Mouse (Mus musculus) urinary bladder, adult 18-20 months (tissue): ENCODE measurements around the gene Apol11a.
A peak's percentile ranks its signal among the peaks of the same experiment; 100 is the strongest.
"Not testable (repeated sequence)": the region's sequence is repeated elsewhere in the genome, so short reads cannot be mapped to it uniquely, and the experiment has no call there.

Experiments used
- DNase-seq, 2 experiments: peaks; one replicate each; pipeline ENCODE4 v3.0.0; 2022; ENCODE audit warnings: low spot score in 2 of 2, mixed read lengths in 2 of 2

Apol11a gene

GRCm38 (mm10) chr15:77507966-77508365, at the start of gene Apol11a:
TSS of gene Apol11a (plus strand) at chr15:77508271.
- not testable (repeated sequence) for DNase-seq

- DNase-seq: not testable (repeated sequence)
Observed at GRCm38 (mm10) chr15:77474699-77475390, 33.2 kb upstream of the Apol11a start.

GRCm38 (mm10) chr15:77476693-77477092, 31.4 kb upstream of the Apol11a start, which contains the start of gene Apol10a:
TSS of gene Apol10a (plus strand) at chr15:77477047.
- not testable (repeated sequence) for DNase-seq

GRCm38 (mm10) chr15:77482140-77482794, 25.8 kb upstream of the Apol11a start:
- no peak for DNase-seq

- not testable (repeated sequence) for DNase-seq
Observed at GRCm38 (mm10) chr15:77493181-77493580, 14.9 kb upstream of the Apol11a start.

GRCm38 (mm10) chr15:77494694-77495093, 13.4 kb upstream of the Apol11a start:
- DNase-seq: not testable (repeated sequence)

GRCm38 (mm10) chr15:77520596-77520995, 12.5 kb downstream of the Apol11a start:
- DNase-seq: not testable (repeated sequence)

GRCm38 (mm10) chr15:77523186-77523843, 15.2 kb downstream of the Apol11a start:
- peak; percentile 19 to 32 for DNase-seq

- DNase-seq: no peak
Observed at GRCm38 (mm10) chr15:77533216-77533615, 25.1 kb downstream of the Apol11a start, which contains the start of gene Apol7c. TSS of gene Apol7c (minus strand) at chr15:77533316.

- not testable (repeated sequence) for DNase-seq
Observed at GRCm38 (mm10) chr15:77539221-77539620, 31.1 kb downstream of the Apol11a start.

GRCm38 (mm10) chr15:77561792-77562191, 53.7 kb downstream of the Apol11a start, which contains the start of gene 1700025B11Rik:
TSS of gene 1700025B11Rik (minus strand) at chr15:77561892.
- DNase-seq: no peak

GRCm38 (mm10) chr15:77563219-77563618, 55.1 kb downstream of the Apol11a start:
- no peak for DNase-seq
